Mouse (Mus musculus): ENCODE data around the gene Nhsl1. TPM values are rescaled to one million over a fixed set of nuclear protein-coding genes. Genes with fewer than 3 reads are reported as not detected.
A peak's percentile ranks its signal among the peaks of the same experiment; 100 is the strongest.
"Not testable (repeated sequence)": the region's sequence is repeated elsewhere in the genome, so short reads cannot be mapped to it uniquely, and the experiment has no call there.

Gene Nhsl1
- polyA plus RNA-seq, 1 experiment from 2014 or later, result 15.5 TPM

DNA sequence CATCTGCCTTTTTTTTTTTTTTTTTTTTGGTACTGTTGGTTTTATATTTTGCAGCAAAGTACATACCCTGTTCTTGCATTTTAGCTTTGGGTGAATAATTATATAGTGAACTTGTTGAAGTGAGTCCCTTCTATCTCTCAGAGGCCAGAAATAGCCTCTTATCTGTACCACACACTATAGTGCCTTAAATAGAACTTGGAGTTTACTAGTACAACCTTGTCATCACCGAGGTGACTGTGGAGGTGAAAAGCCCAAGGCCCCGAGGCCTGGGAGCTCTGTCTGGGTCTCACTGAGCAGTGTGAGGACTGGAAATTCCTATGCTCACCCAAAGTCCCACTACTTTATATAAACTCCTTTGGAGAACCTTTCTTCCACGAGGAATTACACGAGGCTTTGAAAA, 128.5 kb downstream of the Nhsl1 start:
- Histone ChIP-seq H3K4me1 (replicated peaks) (peaks cover 65% of the 10 kb centered on the region), H3K9me3 (replicated peaks) (no peaks in the 10 kb centered on the region), H3K27me3 (replicated peaks) (no peaks in the 10 kb centered on the region), H3K4me3 (no peak overlapping the region), H3K9ac (no peak overlapping the region), H3K27ac (ENCODE audit: poor library complexity, severe bottlenecking) (peak overlapping the region; percentile 99), H3K36me3 (no peaks in the 10 kb centered on the region), H3K4me2 (peak overlapping the region; percentile 34)
- ATAC-seq (ENCODE audit: insufficient number of reproducible peaks, low FRiP score), result peak; percentile 88
- WGBS, result 17% methylated on average over 4 of the region's 4 CpGs

DNA sequence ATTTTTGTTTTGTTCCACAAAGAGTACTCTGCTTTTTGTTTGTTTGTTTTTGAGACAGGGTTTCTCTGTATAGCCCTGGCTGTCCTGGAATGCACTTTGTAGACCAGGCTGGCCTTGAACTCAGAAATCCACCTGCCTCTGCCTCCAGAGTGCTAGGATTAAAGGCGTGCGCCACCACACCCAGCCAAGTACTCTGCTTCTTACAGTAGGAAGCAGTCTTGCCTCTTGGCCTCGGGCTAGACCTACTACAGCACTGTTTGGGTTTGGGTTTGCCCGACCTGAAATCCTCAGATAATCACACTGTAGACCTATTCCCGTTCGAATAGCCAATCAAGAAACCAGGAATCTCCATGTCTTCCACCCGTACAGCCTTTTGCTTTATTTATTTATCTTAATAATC, 130.1 kb downstream of the Nhsl1 start:
- not testable (repeated sequence) for H3K27me3 ChIP-seq (replicated peaks); H3K4me2 ChIP-seq; H3K36me3 ChIP-seq; H3K4me3 ChIP-seq; H3K9me3 ChIP-seq (replicated peaks); ATAC-seq (ENCODE audit: insufficient number of reproducible peaks, low FRiP score); H3K9ac ChIP-seq
- Histone ChIP-seq H3K4me1 (replicated peaks) (peaks cover 71% of the 10 kb centered on the region), H3K27ac (ENCODE audit: poor library complexity, severe bottlenecking) (peak overlapping the region; percentile 99)
- WGBS, result 86% methylated on average over 7 of the region's 7 CpGs

DNA sequence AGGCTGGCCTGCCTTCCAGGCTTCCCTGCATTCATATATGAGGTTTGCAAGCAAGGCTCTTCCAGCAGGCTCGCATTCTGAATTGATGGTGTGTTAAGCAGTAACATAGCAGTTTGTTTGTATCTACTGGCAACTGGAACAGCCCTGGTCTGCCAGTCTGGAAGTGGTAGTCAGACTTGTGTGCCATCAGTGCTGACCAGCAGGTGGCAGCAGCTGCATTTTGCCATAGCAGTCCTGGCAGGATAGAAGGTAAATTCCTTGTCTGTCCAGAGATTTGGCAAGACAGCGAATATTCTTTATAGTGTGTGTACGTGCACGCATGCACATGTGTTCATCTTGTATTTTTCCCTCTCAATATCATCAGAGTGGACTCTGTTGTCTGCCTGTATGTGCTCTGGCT, 134.6 kb downstream of the Nhsl1 start:
- H3K36me3 ChIP-seq, result no peaks in the 10 kb centered on the region
- no peaks in the 10 kb centered on the region for H3K9me3 ChIP-seq (replicated peaks)
- no peaks in the 10 kb centered on the region for H3K27me3 ChIP-seq (replicated peaks)
- WGBS, result 33% methylated on average over 4 of the region's 4 CpGs
- no peak overlapping the region for H3K9ac ChIP-seq
- H3K27ac ChIP-seq (ENCODE audit: poor library complexity, severe bottlenecking), result no peak overlapping the region
- ATAC-seq (ENCODE audit: insufficient number of reproducible peaks, low FRiP score), result 0 out of 2 replicates have a peak, but pooled peaks have one; percentile 52
- peaks cover 68% of the 10 kb centered on the region for H3K4me1 ChIP-seq (replicated peaks)
- no peak overlapping the region for H3K4me2 ChIP-seq
- no peak overlapping the region for H3K4me3 ChIP-seq

DNA sequence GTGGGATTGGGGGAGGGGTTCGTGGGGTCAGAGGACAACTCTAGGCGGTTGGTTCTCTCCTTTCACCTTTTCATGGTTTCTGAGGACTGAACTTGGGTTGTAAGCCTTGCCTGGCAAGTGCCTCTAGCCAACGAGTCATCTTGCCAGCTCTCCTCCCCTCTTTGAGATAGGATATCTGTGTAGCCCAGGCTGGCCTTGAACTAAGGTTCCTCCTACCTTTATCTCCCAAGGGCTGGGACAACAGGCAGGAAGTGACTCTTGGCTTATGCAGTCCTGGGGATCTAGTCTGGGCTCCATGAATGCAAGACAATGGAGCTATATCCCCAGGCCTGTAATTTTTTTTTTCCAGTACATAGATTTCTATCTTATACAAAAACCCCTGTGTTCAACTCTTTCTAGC, 135.4 kb downstream of the Nhsl1 start:
- ATAC-seq (ENCODE audit: insufficient number of reproducible peaks, low FRiP score), result peak; percentile 61; the same call in 1 of the 2 replicates
- H3K9ac ChIP-seq, result no peak overlapping the region

DNA sequence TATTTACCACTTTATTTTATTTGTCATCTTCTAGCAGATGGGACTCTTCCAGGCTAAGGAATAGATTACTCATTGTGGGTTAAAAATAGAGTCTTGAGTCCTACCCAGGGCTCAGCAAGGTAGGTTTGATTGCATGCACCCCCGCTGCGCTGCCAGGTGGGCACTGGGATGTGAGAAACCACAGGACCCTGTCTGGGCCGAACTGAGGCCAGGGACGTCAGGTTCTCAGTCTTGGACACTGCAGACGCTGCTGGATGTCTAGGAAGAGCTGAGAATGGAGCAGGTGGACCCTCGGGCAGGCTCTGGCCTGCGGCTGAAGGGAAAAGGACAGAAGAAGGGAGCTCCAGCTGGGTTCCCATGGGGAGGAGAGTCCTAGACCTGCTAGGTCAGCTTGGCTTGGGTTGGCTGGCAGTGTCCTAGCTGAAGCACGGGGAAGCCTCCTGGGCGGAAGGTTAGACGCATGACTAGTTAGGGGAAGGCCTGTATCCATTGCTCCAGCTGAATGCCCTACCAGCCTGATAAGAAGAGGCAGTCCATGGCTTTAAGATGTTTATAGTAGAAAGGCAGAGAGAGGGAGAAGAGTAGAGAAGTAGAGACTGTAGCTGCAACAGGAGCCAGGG, 136.6 kb downstream of the Nhsl1 start:
- H3K27ac ChIP-seq (ENCODE audit: poor library complexity, severe bottlenecking), result no peak overlapping the region
- no peak for ATAC-seq (ENCODE audit: insufficient number of reproducible peaks, low FRiP score)
- no peak overlapping the region for H3K9ac ChIP-seq

More for the DNA sequence above, 135.4 kb downstream of the Nhsl1 start:
- Histone ChIP-seq H3K36me3 (no peaks in the 10 kb centered on the region), H3K27me3 (replicated peaks) (no peaks in the 10 kb centered on the region), H3K4me3 (no peak overlapping the region), H3K4me1 (replicated peaks) (peaks cover 68% of the 10 kb centered on the region), H3K9me3 (replicated peaks) (no peaks in the 10 kb centered on the region), H3K4me2 (no peak overlapping the region), H3K27ac (ENCODE audit: poor library complexity, severe bottlenecking) (no peak overlapping the region)
- 51% methylated on average over 3 of the region's 3 CpGs for WGBS

DNA sequence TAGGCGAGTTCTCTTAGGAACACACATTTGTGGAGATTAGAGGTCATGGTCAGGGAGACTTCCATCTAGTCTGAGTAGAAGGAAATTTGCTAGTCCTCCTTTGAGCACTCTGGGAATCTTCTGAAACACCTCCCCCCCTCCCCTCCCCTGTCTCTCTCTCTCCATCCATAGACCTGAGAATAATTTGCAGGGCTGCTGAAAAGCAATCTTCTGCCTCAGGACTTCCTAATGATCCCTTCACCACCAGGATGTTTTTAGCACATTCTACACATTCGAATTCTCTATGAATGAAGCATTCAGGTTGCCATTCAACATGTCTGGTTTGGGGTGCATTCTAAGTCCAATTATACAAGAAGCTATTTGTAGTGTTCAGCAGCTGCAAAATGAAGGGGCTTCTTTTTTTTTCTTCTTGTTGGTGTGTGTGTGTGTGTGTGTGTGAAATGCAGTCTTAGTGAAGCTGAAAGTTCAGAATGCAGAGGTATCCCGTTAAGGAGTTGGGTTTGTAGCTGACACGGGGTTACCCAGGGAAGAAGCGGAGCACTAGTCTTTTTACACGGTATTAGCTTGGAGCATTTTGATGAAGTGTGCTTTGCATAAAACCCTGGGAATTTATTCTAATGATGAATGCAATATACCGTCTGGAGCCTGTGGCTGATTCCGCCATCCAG, 139.2 kb downstream of the Nhsl1 start:
- H3K4me1 ChIP-seq (replicated peaks), result peaks cover 60% of the 10 kb centered on the region
- no peaks in the 10 kb centered on the region for H3K36me3 ChIP-seq
- ATAC-seq (ENCODE audit: insufficient number of reproducible peaks, low FRiP score), result no peak
- no peak overlapping the region for H3K4me3 ChIP-seq
- no peaks in the 10 kb centered on the region for H3K9me3 ChIP-seq (replicated peaks)
- no peak overlapping the region for H3K4me2 ChIP-seq
- H3K27ac ChIP-seq (ENCODE audit: poor library complexity, severe bottlenecking), result no peak overlapping the region
- H3K9ac ChIP-seq, result no peak overlapping the region
- H3K27me3 ChIP-seq (replicated peaks), result no peaks in the 10 kb centered on the region
- 73% methylated on average over 8 of the region's 8 CpGs for WGBS

More for the DNA sequence above, 136.6 kb downstream of the Nhsl1 start:
- no peaks in the 10 kb centered on the region for H3K27me3 ChIP-seq (replicated peaks)
- H3K9me3 ChIP-seq (replicated peaks), result no peaks in the 10 kb centered on the region
- 87% methylated on average over 10 of the region's 10 CpGs for WGBS
- no peak overlapping the region for H3K4me3 ChIP-seq
- peaks cover 64% of the 10 kb centered on the region for H3K4me1 ChIP-seq (replicated peaks)
- H3K36me3 ChIP-seq, result no peaks in the 10 kb centered on the region
- H3K4me2 ChIP-seq, result no peak overlapping the region

DNA sequence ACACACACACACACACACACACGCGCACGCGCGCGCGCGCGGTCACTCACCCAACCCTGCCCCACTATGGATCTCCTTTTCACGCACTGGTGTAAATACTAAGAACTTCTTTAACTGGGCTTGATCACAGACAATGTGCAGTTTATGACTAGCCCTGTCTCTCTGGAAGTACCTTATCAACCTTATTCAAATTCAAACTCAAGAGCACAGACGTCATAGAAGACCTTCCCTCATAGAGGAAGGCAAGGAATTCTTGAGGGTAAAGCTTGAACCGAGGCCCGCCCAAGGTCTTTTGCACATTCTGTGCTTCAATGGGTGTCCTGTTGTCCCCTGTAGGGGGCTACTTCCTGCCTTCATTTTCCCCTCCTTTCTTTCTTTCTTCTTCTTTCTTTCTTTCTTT, 142.6 kb downstream of the Nhsl1 start:
- H3K4me2 ChIP-seq, result no peak overlapping the region
- ATAC-seq (ENCODE audit: insufficient number of reproducible peaks, low FRiP score), result no peak
- no peaks in the 10 kb centered on the region for H3K27me3 ChIP-seq (replicated peaks)
- no peak overlapping the region for H3K27ac ChIP-seq (ENCODE audit: poor library complexity, severe bottlenecking)
- H3K36me3 ChIP-seq, result no peaks in the 10 kb centered on the region
- H3K4me1 ChIP-seq (replicated peaks), result peaks cover 51% of the 10 kb centered on the region
- H3K4me3 ChIP-seq, result no peak overlapping the region
- H3K9ac ChIP-seq, result no peak overlapping the region
- 89% methylated on average over 13 of the region's 13 CpGs for WGBS
- H3K9me3 ChIP-seq (replicated peaks), result no peaks in the 10 kb centered on the region

DNA sequence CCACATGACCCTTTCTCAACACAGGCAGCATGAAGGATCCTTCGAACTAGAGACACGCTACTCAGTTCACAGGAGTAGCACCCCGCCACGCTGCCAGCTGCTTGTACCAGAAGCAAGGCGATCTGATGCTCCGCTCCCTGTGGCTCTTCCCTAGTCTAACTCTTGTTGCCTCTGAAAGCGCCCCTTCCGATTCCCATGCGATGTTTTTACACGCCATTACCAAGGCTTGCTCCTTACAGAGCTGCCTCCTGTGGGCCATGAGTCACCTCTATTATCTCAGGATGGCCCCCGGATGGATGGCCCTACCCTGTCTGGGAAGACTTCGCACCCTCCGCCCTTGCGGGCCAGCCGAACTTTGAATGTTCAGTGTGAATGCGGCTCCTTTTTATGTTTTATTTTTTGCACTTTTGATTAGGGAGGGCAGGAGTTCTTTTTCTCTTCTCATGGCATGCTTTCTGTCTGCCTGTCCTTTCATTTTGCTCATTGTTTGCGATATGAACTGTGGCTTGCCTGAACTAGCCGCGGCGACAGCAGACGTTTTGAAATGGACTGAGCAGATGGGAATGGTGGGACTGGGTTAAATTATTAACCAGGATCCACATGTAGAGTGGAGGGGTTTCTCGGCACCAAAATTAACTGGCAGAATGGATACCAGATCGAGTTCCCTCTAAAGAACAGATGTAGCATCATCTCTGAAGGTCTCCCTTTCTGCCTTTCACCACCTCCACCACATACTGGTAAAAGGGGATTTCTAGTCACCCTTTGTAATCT, 144.5 kb downstream of the Nhsl1 start:
- Histone ChIP-seq H3K9ac (no peak overlapping the region), H3K9me3 (replicated peaks) (no peaks in the 10 kb centered on the region), H3K36me3 (no peaks in the 10 kb centered on the region), H3K27ac (ENCODE audit: poor library complexity, severe bottlenecking) (no peak overlapping the region), H3K27me3 (replicated peaks) (no peaks in the 10 kb centered on the region), H3K4me3 (no peak overlapping the region), H3K4me1 (replicated peaks) (peaks cover 48% of the 10 kb centered on the region), H3K4me2 (peak overlapping the region; percentile 18)
- WGBS, result 66% methylated on average over 23 of the region's 23 CpGs
- no peak for ATAC-seq (ENCODE audit: insufficient number of reproducible peaks, low FRiP score)

DNA sequence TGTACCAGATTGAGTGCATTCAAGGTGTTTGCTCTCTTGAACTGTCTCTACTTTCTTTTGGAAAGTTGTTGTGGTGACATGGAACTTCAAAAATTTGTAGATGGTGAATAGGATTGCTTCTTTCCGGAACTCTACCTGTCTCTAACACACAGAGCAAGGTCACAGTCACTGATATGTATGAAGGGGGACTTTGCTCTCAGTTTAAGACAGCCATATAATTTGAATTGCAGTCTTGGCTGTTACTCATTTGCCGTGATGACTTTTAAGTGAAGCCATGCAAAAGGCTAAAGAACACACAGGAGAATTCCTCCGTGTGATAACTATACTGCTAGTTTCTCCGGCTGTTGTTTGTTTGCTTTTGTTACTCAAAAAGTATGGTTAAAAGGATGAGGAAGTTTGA, 149.6 kb downstream of the Nhsl1 start:
- Histone ChIP-seq H3K4me3 (no peak overlapping the region), H3K9me3 (replicated peaks) (no peaks in the 10 kb centered on the region), H3K27ac (ENCODE audit: poor library complexity, severe bottlenecking) (no peak overlapping the region), H3K9ac (no peak overlapping the region), H3K36me3 (peaks cover 7% of the 10 kb centered on the region), H3K4me2 (no peak overlapping the region), H3K27me3 (replicated peaks) (no peaks in the 10 kb centered on the region), H3K4me1 (replicated peaks) (peaks cover 41% of the 10 kb centered on the region)
- no peak for ATAC-seq (ENCODE audit: insufficient number of reproducible peaks, low FRiP score)
- 50% methylated on average over 4 of the region's 4 CpGs for WGBS

DNA sequence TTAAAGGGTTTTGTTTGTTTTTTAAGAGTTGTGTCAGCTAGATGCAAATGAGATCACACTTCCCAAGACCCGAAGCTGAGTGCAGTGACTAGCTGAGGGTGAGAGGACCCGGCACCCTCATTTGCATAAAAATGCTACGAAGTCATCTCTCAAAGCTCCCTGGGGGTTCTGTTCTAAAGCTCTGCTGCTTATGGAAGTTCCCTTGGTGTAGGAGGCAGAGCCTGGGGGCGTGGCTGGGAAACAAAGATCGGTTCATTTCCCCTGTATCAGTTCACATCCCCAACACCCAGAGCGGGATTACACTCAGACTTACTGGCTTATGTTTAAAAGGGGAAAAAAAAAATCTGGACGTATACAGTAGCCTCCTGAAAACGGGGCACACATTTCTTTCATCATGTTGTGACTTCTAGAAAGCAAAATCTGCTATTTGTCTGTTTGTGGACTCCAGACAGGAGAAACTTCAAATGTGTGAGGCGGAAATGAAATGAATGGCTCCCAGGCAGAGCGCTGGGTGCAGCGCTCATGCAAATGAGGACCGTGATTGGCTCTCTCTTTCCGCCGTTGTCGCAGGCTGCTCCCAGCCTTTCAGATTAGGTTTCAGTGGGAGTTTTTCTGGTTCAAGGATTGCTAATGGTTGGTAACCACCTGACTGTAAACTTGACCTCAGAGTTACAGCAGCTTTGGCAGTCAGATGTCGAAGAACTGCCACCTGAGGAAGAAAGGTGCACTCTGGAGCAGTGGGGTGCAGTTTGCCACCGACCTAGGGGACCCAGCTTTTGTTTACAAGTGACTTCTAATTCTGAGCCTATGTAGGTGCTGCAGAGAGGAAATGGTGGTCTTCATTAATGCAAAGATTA, 150.7 kb downstream of the Nhsl1 start:
- H3K36me3 ChIP-seq, result peaks cover 9% of the 10 kb centered on the region
- peak overlapping the region; percentile 70 for H3K4me2 ChIP-seq
- no peaks in the 10 kb centered on the region for H3K9me3 ChIP-seq (replicated peaks)
- H3K9ac ChIP-seq, result peak overlapping the region; percentile 41; the same call in 1 of the 2 replicates
- peak overlapping the region; percentile 31 for H3K4me3 ChIP-seq
- 1% methylated on average over 17 of the region's 17 CpGs for WGBS
- H3K27me3 ChIP-seq (replicated peaks), result no peaks in the 10 kb centered on the region
- H3K27ac ChIP-seq (ENCODE audit: poor library complexity, severe bottlenecking), result no peak overlapping the region; the same call in 1 of the 2 replicates
- peaks cover 40% of the 10 kb centered on the region for H3K4me1 ChIP-seq (replicated peaks)
- no peak for ATAC-seq (ENCODE audit: insufficient number of reproducible peaks, low FRiP score)
